Mouse (Mus musculus) thymus, postnatal 14 days (tissue): ENCODE measurements around the gene Cd99l2.
"Not testable (repeated sequence)": the region's sequence is repeated elsewhere in the genome, so short reads cannot be mapped to it uniquely, and the experiment has no call there.

Experiments
- DNase-seq: peaks from one replicate; pipeline ENCODE4 v3.0.0; 2021

Cd99l2 gene

GRCm38 (mm10) chrX:71492634-71493278 lies at the start of gene Cd99l2:
Cd99l2 (minus strand) TSS chrX:71492849.
- peak; percentile 93 for DNase-seq

GRCm38 (mm10) chrX:71540821-71541510 lies 48.3 kb upstream of the Cd99l2 start:
- DNase-seq = no peak

- DNase-seq = no peak
Measured at GRCm38 (mm10) chrX:71537791-71538190, 45.1 kb upstream of the Cd99l2 start.

GRCm38 (mm10) chrX:71534102-71534501 lies 41.5 kb upstream of the Cd99l2 start:
- DNase-seq = no peak

GRCm38 (mm10) chrX:71532635-71533034 lies 40.0 kb upstream of the Cd99l2 start:
- DNase-seq = peak; percentile 8

- no peak for DNase-seq
Measured at GRCm38 (mm10) chrX:71528646-71529045, 36.0 kb upstream of the Cd99l2 start.

GRCm38 (mm10) chrX:71528150-71528549 lies 35.5 kb upstream of the Cd99l2 start:
- no peak for DNase-seq

- no peak for DNase-seq
Measured at GRCm38 (mm10) chrX:71527461-71527860, 34.8 kb upstream of the Cd99l2 start.

- no peak for DNase-seq
Measured at GRCm38 (mm10) chrX:71525593-71526299, 33.1 kb upstream of the Cd99l2 start.

- no peak for DNase-seq
Measured at GRCm38 (mm10) chrX:71524310-71524709, 31.7 kb upstream of the Cd99l2 start.

- no peak for DNase-seq
Measured at GRCm38 (mm10) chrX:71522889-71523288, 30.2 kb upstream of the Cd99l2 start.

GRCm38 (mm10) chrX:71519252-71519651 lies 26.6 kb upstream of the Cd99l2 start:
- no peak for DNase-seq

- DNase-seq = not testable (repeated sequence)
Measured at GRCm38 (mm10) chrX:71506591-71506990, 13.9 kb upstream of the Cd99l2 start.

- peak; percentile 16 for DNase-seq
Measured at GRCm38 (mm10) chrX:71493279-71493656, 619 bp upstream of the Cd99l2 start.

GRCm38 (mm10) chrX:71491931-71492633 lies 567 bp downstream of the Cd99l2 start:
- no peak for DNase-seq

- no peak for DNase-seq
Measured at GRCm38 (mm10) chrX:71489353-71489752, 3.3 kb downstream of the Cd99l2 start.

GRCm38 (mm10) chrX:71482244-71482643 lies 10.4 kb downstream of the Cd99l2 start:
- DNase-seq = no peak

GRCm38 (mm10) chrX:71475992-71476391 lies 16.7 kb downstream of the Cd99l2 start:
- DNase-seq = no peak

GRCm38 (mm10) chrX:71475497-71475896 lies 17.2 kb downstream of the Cd99l2 start:
- no peak for DNase-seq

- no peak for DNase-seq
Measured at GRCm38 (mm10) chrX:71475084-71475483, 17.6 kb downstream of the Cd99l2 start.

GRCm38 (mm10) chrX:71474296-71474956 lies 18.2 kb downstream of the Cd99l2 start:
- DNase-seq = no peak

- peak; percentile 37 for DNase-seq
Measured at GRCm38 (mm10) chrX:71468639-71469295, 23.9 kb downstream of the Cd99l2 start.
